Mouse (Mus musculus): ENCODE measurements at regions not wholly inside any gene's neighbourhood (a gene's known extent, or its start where the extent isn't known, plus 50 kb on each side); places are given as distances from the start of the nearest gene placed in this dataset.
A peak's percentile ranks its signal among the peaks of the same experiment; 100 is the strongest.

DNA sequence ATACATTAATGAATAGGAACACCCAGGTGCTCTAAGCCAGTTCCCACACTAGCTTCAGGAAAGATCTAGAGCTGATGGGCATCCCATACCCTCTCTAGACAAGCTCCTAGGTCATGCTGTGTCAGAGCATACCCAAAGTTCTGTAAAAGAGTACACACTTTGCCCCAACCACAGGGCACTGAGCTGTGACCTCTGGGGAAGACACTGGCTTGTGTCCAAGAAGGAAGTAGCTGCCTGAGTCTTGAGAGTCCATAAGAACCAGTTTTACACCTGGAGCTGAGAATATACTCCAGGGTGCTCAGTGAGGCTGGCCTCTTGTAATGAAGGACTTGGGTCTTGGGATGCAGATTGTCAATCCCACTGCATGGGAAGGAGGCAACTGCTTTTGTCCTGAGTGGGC lies 211.4 kb downstream of the Bcl2l11 start:
- no peak for DNase-seq (ENCODE audit: low spot score)

DNA sequence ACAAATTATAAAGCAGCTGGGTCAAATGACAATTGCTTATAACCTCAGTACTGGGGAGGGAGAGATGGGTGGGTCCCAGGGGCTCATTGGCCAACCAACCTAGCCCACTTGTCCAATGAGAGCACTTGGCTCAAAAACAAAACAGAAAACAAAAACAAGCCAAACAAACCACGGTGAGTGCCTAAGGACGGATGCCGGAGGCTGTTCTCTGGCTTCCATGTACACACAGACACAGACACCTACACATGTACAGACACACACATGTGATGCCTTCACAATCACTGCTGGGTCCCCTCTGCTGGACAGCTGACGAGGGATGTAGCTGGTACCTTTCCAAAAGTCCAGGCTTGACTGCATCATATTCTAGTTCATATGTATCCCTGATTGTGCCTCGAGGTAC lies 212.0 kb downstream of the Bcl2l11 start:
- no peak for DNase-seq (ENCODE audit: low spot score)

DNA sequence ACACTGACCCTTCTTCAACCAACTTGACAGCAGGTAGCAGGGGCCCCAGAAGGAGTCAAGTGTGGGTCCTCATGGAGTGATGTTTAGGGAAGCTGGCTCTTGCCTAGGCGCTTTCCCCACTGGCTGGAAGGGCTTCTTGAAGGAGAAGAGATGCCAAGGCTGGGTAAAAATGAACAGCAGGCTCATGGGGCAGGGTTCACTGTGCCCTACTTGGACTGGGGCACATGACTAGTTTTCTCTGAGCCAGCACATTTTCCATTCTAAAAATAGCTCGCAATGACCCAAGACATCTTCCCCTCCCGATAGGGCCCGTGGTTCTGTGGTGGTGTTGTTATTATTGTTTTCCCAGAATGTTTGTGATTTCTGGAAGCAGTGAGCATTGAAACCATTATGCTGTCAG lies 212.6 kb downstream of the Bcl2l11 start:
- DNase-seq (ENCODE audit: low spot score): no peak

DNA sequence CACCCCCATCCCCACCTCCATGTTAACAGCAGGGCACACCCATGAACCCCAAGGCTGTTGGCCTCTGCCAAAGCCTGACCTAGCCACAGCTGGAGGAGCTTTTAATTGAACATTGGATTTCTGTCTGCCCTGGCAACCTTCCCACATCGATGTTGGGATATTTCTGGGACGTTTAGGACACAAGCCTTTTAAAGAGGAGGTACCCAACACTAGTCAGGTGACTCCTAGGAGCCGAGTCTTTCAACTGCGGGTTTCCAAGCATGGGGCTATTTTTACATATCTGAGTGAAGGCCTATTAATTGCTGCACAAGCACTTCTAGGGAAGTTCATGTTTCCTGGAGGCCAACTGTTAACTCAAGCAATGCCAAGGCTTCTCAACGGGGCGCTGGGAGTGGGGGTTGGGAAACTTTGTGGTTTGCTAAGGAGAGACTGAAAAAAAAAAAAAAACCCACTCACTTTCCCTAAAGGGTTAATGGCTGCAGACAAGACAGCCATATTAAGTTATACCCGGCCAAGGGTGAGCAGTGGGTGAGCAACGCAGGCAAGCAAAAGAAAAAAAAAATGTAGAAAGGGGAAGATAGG lies 213.3 kb downstream of the Bcl2l11 start:
- no peak for DNase-seq (ENCODE audit: low spot score)

DNA sequence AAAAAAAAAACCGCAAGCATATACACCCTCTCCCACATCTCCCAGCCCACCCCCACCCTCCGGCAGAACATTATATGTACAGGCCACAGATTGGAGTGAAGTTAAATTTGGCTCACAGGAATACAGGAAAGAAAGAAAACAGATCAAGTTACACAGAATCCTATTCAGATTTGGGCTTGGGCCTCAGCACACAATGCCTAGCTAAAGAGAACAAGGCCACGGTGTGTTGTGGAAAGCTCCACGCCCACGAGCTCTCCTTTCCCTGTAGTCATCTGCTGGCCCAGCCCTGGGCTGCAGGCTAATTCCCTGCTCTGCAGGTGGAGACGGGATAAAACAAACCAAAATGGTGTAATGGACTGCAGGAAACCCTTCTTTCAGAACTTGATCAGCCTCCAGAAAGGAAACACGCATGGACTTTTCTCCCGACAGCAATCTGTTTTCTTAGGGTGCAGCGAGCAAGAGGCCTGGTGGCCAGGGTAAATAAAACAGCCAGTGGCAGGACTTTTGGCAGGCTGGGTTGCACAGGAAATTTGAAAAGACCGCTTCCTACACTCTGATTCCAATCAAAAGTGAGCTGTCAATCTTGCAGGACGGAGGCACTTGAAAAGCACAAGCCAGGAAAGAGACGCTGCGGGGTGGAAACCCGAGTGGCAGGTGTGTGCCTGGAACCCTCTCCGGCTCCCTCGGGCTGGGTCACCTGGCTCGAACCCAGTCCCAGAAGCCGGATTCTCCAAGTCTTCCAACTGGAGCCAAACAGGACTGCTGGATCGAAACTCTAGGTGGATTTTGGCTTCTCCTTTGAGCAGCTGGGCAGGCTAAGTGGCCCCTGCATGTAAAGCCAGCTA lies 214.0 kb downstream of the Bcl2l11 start:
- DNase-seq (ENCODE audit: low spot score): no peak

DNA sequence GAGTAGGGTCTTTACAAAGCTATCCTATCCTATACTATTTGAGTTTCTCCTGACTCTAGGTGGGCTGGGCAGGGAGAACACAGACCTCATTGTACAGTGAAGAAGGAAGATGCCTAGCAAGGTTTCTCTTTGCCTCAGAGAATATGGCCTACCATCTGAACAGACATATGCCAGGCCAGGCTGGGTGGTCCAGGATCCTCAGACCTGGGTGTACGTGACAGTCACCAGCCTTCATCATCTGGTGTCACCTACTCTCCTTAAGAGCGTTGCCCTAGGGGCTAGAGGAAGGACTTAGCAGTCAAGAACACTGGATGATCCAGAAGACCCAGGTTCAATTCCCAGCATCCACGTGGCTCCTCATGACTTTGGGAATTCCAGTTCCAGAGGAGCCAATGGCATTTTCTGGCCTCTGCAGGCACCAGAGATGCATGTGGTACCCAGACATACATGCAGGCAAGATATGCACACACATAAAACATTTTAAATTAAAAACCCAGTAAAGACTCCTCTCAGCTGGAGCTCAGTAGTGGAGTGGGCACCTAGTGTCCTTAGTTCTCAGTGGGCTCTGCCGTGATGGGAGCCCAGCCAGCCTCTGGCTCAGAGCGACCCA lies 214.9 kb downstream of the Bcl2l11 start:
- no peak for DNase-seq (ENCODE audit: low spot score)

DNA sequence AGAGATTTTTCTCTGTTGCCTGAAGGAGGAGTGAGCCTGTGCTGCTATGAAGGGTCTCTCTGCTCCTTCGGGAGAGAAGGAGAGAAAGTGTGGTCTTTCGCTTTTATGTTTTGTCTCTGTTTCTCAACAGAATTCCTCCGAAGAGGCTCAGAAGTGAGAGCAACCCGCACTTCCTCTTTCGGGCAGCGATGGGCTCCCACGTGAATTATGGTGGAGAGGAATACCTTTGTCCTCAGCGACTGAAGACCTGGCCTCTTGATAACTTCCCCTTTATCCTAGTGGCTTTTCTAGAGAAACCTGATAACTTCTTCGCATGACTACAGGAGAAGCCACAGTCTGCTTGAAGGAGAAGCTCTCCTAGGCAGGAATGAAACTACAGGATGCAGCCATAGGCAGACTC lies 216.4 kb downstream of the Bcl2l11 start:
- DNase-seq (ENCODE audit: low spot score): no peak

DNA sequence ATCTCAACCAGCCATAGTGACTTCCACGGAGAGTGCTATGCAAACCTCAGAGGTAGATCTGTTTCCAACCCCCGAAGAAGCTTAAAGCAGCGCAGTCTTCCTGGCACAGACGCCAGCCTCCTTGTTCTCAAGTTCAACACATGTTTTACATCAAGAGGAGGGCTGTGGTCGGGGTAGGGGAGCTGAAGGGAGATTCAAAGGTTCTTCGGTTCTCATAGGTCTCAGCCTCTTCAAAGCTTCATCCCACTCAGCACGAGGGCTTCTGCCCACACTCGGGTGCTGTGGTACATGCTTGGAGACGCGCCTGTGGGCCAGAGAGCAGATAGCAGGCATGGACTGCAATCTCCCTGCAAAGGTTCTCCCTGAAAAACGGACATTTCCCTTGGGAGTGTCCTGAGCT lies 219.7 kb downstream of the Bcl2l11 start:
- no peak for DNase-seq (ENCODE audit: low spot score)

DNA sequence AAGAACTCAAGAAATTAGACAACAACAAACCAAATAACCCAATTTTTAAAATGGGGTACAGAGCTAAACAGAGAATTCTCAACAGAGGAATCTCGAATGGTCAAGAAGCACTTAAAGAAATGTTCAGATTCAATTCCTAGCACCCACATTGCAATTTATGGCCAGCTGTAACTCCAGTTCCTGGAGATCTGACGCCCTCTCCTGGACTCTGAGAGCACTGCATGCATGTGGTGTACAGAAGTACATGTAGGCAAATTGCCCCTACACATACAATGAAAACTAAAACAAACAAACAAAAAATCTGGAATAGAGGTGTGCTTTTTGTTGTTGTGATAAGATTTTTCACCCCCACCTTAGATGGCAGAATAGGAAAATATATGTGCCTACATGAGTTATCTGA lies 222.7 kb downstream of the Bcl2l11 start:
- DNase-seq (ENCODE audit: low spot score): no peak

DNA sequence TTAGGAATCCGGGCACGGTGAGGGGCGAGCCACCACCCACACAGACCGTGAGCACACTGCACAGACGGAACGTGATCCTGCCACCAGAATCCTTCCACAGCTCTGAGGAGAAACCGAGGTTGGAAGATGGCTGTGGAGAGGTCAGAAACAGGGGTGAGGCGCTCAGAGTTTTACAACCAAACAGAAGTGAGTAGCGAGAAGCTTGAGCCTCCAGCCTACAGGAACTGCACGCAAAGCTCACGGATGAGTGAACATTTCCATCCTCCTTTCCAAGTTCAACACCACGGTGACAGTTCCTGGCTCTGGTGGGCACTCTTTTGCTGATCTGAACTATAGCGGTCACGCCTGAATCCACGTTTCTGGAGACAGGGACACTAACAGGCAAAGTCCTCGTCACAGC lies 225.6 kb downstream of the Bcl2l11 start:
- no peak for DNase-seq (ENCODE audit: low spot score)

DNA sequence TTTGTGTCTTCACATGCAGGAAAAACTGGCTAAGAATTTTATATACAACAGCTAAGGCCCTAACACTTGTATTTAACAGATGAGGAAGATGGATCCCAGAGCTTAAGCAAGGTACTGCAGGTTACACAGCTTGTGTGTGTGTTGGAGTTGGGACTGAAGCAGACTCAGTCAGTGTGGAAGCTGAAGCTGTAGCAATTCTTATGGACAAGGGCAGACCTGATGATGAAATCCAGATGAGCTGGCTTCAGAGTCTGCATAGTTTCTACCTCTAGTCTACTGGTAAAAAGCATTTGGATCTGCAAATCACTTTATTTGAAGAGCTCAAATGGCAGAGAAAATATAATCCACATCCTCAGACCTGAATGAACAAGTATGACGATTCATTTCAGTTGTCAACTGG lies 226.7 kb downstream of the Bcl2l11 start:
- DNase-seq (ENCODE audit: low spot score): no peak

DNA sequence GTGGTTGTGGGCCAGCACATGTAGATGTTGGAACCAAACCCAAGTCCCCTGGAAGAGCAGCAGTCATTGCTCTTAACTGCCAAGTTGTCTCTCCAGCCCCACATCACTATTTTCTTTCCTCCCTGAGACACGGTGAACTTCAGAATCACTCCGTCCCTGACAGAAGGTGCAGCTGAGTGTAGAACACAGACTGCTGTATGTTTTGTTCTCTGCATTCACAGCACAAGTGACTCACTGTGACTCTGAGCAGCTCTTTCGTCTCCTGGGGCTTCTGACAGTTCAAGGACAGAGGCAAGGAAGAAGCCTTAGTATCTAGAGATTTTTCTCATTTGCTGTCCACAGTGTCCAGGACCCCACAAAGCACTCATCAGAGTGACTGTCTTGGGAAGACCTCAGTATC lies 227.6 kb downstream of the Bcl2l11 start:
- DNase-seq (ENCODE audit: low spot score): no peak

DNA sequence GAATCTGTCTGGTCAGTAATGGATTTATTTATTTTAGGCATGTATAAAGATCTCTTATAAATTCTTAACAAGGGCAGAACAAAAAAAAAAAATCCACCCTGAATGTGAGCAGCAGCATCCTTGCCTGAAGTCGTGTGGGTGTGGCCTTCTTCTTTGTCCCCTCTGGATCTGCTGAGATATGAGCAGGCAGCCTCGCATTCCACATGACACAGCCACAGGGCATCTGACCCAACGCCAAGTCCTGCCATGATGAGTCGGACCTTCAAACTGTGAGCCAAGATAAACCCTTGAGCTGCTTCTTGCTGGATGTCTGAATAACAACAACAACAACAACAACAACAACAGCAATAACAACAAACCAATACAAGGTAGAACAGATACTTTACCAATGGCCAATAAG lies 230.5 kb downstream of the Bcl2l11 start:
- DNase-seq (ENCODE audit: low spot score): no peak

DNA sequence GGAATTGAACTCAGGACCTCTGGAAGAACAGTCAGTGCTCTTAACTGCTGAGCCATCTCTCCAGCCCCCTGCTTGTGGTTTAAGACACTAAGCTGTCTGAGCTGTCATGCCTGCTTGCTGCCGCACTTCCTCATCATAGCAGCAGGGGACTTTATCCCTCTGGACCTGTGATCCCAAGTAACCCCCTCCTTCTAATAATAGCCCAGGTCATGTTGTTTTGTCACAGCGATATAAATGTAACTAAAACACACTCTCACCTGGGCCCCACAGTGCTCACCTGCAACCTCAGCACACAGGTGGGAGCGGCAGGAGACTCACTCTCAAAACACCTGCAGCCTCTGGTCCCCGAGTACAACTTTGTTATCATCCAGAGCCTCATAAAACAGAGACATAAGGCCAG lies 231.9 kb upstream of the Spdye4c start:
- DNase-seq (ENCODE audit: low spot score): no peak

DNA sequence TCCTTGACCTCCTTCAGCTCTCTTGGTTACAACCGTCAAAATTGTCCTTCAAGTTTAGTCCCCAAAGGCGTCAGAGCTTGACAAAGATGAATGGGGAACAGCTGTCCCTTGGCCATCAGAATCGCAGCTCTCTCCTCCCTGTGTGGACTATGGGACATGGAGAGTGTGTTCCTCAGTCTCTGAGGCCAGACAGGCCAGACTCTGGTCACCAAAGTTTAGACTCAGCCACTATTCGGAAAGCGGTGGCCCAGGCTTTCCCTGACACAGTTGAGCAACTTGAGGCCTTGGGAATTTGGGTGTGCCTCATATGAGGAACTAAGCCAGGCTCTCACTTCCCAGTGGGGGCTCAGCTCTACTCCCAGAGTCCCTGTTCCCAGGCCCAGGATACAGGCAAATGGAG lies 230.5 kb upstream of the Spdye4c start:
- DNase-seq (ENCODE audit: low spot score): no peak

DNA sequence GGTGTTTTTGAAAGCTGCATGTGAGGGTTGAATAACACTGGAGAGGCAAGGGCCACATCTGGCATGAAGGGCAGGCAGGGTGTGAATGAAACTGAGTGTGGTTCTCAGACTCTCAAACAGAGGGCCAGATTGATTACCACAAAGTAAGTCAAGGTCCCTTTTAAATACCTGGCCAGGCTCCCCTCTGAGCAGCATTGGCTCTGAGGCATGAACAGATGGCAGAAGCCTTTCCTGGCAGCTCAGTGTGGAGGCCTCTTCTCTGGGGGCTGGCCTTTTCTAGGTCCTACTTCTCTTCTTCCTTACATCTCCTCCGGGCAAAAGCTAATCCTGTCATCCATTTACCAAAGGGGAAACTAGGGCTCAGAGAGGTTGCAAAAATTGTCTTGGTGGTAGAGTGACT lies 229.6 kb upstream of the Spdye4c start:
- no peak for DNase-seq (ENCODE audit: low spot score)

DNA sequence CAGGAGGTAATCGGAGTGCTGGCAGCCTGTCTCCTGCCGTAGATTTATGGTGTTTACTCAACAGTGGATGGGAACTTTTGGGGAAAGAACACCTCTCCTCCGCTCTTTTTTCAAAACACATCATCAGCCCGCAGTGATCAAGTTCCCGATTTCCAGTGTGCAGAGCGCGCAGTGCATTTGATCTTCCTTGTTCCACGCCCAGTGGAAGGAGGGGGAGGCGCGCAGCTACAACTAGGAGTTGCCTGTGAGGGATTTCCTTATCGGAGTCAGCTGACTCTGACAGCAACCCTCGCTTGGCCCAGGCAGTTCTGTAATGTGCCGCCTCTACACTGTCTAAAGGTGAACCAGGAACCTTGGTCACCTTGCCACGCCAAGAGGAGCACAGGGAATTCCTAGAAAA lies 226.8 kb upstream of the Spdye4c start:
- DNase-seq (ENCODE audit: low spot score): no peak

DNA sequence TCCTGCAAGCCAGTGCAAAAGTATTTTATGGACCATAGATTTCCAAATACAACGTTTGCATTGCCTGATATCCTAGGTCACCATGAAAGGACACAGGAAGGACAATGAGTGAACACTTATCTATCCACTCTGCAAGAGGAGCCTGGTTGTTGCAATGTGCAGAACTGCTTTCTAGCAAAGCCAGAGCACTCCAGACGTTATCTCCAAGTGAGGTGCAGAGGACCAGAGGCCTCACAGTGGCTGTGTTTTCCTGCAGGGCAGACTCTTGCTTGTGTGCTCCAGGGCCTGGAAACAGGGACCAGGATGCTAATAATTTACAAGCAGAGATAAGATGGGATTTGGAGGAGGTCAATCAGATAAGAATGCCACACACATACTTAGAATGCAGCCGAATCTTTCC lies 226.0 kb upstream of the Spdye4c start:
- no peak for DNase-seq (ENCODE audit: low spot score)

DNA sequence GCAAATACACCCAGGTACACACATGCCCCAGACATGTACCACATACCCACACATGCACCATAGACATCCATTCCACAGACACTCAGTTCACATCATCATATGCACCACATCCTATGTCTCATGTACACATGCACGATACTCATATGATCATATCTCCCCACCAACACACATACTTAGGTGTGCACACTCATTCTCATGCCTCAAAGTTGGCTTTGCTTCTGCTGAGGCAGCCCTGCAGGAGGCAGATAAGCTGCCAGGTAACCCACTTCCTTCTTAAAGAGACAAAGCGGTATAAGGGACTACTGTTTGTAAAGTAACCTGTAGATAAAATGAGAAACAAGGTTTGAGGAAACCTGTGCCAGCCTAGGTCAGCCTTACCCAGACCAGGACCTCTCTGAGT lies 225.2 kb upstream of the Spdye4c start:
- no peak for DNase-seq (ENCODE audit: low spot score)

DNA sequence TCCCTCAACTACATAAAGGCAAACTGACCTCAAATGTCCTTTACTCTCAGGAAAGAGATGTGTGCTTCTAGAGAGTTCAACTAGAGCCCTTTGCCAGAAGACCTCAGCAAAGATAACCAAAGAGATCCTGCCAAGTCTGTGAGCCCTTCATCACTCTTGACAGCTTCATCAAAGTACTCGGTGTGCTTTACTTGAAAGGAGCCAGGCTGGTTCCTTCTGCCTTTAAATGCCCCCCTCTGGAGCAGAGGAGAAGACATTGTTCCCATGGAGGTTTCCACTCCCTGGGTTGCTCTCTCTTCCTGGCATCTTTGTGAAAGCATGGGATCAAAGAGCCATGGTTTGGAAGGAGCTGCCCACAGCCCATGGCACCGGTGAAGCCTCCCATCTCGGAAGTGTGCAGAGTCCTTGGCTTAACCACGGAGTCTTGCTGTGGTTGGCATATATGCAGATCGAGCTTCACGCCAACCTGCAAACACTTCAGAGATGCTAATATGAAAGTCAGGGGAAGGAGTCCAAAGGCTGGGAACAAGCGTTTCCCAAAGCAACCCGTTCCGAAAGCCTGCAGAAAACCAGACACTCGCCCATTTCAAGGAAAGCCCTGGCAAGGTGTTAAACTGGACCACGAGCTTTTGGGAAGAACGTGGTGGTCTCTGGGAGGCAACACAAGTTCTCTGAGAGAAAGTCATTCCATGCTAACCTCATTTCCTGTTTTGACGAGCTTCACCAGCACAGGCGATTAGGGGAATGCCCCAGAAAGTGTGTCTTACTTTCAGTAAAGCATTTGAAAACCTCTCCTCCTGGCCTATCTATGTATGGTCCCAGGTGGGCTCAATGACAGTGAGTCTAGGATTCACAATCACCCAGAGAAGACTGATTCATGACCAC lies 223.5 kb upstream of the Spdye4c start:
- peak; percentile 17 for DNase-seq (ENCODE audit: low spot score)

DNA sequence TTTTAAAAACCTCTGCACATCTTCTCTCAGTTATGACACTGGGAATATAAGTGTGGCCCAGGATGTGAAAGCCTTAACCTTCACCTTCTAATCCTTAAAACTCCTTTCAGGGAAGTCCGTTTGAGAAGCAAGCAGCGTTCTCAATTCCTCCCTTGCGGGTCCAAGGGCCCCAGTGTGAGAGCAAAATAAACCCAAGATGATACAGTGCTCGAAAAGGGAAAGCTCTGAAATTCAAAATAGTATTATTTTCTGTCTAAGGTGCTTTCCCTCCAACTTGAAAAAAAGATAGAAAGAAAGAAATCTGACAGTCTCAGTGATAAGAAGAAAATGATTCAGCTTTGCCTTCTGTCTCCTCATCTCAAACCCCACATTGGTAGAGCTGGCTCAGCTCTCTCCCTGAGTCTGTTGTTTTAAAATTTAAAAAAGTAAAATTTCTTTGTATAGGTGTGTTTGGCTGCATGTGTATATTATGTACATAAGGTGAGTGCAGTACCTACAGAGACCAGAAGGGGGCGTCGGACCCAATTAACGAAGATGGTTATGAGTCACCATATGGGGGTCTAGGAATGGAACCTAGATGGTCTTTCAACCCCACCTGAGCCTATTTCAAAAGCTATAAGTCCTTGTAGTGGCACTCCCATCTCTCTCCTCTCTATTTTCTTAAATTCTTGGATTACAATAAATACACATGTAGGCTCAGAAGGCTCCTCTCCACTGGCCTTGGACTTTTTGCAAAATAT lies 222.3 kb upstream of the Spdye4c start:
- DNase-seq (ENCODE audit: low spot score): peak; percentile 37

DNA sequence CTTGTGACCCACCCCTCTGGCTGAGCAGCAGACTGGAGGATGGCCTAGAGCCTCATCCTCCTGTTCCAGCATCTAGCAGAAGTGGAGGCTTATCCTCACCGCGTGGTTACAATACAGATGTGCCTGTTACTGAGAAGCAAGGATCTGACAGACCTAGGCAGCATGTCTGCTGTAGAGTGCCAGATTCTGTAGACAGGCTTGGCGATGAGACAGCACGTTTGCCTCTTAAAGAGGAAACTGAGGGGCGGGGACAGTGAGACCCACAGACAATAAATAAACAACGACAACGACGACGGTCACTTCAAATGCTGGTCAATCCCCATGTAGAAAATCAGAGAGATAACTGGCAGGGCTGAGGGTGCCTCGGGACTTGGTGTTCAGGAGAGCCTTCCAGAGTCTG lies 220.2 kb upstream of the Spdye4c start:
- no peak for DNase-seq (ENCODE audit: low spot score)
